In genomic region chr19:22915868-22916642, GRCm38 (mm10) we compare ENCODE assay signal across 8 mouse cellular contexts.
DNase-seq lines count a peak whose midpoint lies in the region; ATAC-seq lines count a peak whose summit lies in the region.

No protein-coding gene starts in this region.

- peak overlapping the region; percentile 55 for H3K4me2 ChIP-seq in hindbrain, embryonic 13.5 days

- H3K36me3 ChIP-seq in hindbrain, embryonic 13.5 days, result peaks cover 1% of the 10 kb centered on the region; the same call in 1 of the 2 replicates

- H3K4me1 ChIP-seq in hindbrain, embryonic 13.5 days (replicated peaks), result peaks cover 11% of the 10 kb centered on the region

- WGBS in hindbrain, embryonic 13.5 days, result 25% methylated on average over 16 of the region's 16 CpGs

- H3K27ac ChIP-seq in hindbrain, embryonic 13.5 days, result peak overlapping the region; percentile 30; the same call in 1 of the 2 replicates

- peak overlapping the region; percentile 31 for H3K4me3 ChIP-seq in hindbrain, embryonic 13.5 days

- H3K27me3 ChIP-seq in hindbrain, embryonic 13.5 days, result no peaks in the 10 kb centered on the region

- H3K9me3 ChIP-seq in hindbrain, embryonic 13.5 days, result no peaks in the 10 kb centered on the region

- peak; percentile 44 for ATAC-seq in hindbrain, embryonic 13.5 days (ENCODE audit: low FRiP score)

- H3K9ac ChIP-seq in hindbrain, embryonic 13.5 days, result peak overlapping the region; percentile 58

- peak; percentile 62 for DNase-seq in Muller cell, postnatal 12 days (ENCODE audit: inconsistent ontology term)
- peak; percentile 93 for DNase-seq in cerebellum, adult 9-11 months
- peak; percentile 84 for DNase-seq in frontal cortex, postnatal 14 days (ENCODE audit: low spot score in 2 of 2)
- DNase-seq in layer of hippocampus, postnatal 14 days (ENCODE audit: low spot score in 2 of 2), result peak; percentile 84 to 93
- peak; percentile 89 for DNase-seq in lung, postnatal 10 days
- DNase-seq in retina, adult 2 months (ENCODE audit: low read depth, low spot score), result peak; percentile 62
- DNase-seq in thymus, postnatal 4 days, result peak; percentile 72

Comparison
In these comparisons a context has a peak if more than half of its experiments do, and no peak if none do; other contexts are left out.
1. Peak in every context shown above with its lines: DNase-seq, ATAC-seq, H3K4me3 ChIP-seq and H3K27ac ChIP-seq.